Mouse (Mus musculus): ENCODE data around the gene E130308A19Rik. TPM values are rescaled to one million over a fixed set of nuclear protein-coding genes. Genes with fewer than 3 reads are reported as not detected.

E130308A19Rik gene
- total RNA-seq (2021), result 10 to 100 TPM; 11.7 to 14.7 TPM
- long read RNA-seq, full-length matches to known transcripts, result 2 of 4 reads
- long read RNA-seq, partial matches to known transcripts, result 0 of 4 reads
- long read RNA-seq, other reads (novel, unspliced or antisense), result 2 of 4 reads

DNA sequence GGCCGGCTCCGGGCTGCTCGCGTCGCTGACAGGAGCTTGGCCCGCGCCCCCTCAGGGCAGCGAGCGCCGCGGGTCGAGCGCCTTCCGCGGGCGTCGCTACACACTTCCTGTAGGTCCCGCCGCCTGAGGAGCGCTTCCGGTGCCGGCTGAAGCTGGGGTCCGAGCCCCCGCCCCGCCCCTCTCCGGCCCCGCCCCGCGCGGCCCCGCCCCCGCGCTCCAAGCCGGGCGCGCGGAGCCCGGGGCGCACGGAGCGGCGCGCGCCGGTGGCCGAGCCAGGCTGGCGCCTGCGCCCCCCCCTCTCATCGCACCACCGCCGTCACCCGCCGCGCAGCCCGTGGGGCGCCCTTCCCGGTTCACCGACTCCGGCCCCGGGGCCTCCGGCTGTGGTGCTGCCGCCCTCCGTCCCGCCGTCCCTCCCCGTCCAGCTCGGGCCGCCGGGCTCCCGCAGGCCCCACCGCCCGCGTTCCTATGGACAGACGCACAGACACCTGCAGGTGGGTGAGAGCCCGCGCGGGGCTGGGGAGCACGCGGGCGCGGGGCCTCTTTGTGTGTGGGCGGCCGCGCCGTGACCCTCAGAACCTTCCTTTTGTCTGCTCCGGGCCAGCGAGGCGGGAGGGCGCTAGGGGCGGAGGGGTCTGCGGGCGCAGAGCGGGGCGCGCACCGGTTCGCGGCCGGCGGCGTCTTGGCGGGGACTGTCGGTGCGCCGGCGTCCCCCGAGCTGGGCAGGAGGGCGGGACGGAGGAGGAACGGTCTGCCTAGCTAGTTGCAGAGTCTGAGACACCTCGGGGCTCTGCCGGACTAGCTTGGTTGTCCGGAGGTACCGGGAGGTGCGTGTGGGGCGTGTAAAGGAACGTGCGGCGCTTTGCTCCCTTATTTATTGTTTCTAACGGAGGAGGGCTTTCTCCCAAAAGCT is at the start of gene E130308A19Rik:
Gene E130308A19Rik, plus strand, starts transcription at position 214 of the 913 bp plus-strand sequence.
- DNase-seq (ENCODE audit: low spot score in 2 of 2), result peak; percentile 30 to 69

DNA sequence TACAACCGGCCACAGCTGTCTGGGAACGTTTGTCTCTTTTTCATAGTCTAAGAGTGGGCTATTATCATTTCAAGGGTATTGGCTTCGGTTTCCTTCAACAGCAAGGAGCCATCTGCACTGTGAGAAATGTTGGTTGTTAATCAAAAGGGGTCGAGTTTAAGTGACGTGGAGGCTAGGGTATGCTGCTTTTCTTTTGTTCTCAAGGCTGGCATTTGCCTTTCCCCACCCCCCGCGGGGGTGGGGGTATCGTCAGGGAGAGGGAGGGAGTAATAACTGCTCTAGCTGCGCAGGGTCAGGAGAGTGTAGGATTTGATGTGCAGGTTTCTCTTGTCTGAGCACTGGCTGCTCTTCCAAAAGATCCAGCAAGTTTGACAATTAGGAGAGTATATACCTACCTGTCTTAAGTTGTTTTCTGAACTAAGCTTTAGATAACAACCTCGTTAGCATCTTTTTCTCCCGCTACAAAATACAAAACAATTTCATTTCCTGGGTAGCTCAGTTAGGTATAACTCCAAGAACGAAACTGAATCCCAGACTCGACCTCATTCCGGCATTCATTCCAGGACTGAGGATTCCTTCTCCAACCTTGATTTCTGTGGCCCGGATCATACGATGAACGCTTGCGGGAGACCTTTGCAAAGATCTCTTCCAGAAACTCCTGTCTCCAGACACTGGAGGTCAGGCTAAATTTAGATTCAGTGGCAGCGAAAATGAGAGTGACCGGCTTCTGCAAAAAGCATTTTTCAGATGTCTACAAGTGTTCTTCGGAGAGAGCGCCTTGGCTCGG is 45.3 kb upstream of the E130308A19Rik start:
- peak; percentile 33 to 37 for DNase-seq (ENCODE audit: low spot score in 2 of 2)

DNA sequence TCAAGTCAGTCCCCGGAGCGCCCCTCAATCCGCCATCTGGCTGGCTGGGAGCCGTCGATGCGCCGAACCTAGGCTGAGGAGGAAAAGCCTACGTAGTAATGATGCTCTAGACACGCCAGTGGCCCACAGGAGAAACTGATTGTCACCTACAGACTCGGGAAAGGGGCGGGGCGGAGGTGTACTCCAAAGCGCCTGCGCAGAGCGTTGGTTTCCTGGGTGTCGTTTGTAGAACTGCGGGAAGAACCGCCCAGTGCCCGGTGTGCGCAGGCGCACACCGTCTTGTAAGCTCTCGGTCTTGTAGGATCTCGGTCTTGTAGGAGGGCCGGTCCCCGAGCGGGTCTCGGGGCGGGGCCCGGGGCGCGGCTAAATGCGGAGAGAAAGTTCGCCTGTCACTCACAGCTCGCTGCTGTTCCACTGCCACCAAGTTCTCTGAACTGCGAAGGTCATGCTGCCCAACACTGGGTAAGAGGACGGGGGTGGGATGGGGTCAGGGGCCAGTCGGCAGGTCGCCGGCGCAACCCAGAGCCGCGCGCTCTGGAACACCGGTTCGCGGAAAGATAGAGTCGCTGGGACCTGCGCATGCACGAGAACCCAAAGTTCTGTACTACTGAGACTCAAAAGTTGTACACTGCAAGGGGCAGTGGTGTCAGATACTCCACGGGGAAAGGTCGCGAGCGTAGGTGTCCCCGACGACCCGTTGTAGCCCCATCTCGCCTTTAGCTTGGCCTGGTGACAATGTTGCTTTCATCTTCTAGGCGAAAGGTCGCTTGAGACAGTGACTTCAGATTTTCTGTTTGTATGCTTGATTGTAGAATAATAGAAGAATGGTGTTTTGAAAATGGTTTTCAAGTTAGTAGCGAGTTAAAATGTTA is 44.5 kb upstream of the E130308A19Rik start, which contains the start of gene Hsdl2:
Gene Hsdl2, plus strand, starts transcription at position 250 of the 872 bp plus-strand sequence.
- DNase-seq (ENCODE audit: low spot score in 2 of 2), result peak; percentile 98 to 99

DNA sequence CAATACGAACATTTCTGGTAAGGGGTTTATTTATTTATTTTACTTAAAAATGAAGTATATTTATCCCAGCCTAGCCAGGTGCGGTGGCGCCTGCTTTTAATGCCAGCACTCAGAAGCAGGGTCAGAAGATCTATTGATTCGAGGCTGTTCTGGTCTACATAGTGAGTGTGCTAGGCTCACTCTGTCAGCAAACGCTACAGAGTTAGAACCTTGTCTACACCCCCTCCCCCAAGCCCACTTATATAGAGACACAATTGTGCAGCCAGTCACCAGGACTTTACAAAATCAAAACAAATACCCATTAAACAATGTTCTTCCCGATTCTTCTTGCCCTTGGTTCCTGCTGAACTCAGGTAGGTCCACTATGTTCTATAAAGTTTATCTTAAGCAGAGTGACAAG is 43.8 kb upstream of the E130308A19Rik start:
- DNase-seq (ENCODE audit: low spot score in 2 of 2), result no peak

DNA sequence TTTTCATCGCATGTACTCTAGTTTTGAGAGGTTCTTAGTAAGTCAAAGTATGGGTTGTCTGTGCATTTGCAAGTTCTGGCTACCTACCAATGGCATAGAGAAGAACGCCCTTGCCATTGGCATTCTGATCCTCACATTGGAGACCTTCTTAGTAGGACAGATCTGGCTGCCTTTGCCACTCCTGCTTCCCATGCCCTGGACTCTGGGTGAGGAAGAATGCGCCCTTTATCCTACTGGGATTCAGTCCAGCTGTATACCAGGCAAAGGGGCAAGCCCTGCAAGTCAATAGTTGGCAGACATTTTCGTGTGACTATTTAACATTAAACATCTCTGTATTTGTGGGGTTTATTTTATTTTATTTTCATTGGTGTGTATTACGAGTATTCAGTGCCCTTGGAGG is 40.9 kb upstream of the E130308A19Rik start:
- DNase-seq (ENCODE audit: low spot score in 2 of 2), result no peak

DNA sequence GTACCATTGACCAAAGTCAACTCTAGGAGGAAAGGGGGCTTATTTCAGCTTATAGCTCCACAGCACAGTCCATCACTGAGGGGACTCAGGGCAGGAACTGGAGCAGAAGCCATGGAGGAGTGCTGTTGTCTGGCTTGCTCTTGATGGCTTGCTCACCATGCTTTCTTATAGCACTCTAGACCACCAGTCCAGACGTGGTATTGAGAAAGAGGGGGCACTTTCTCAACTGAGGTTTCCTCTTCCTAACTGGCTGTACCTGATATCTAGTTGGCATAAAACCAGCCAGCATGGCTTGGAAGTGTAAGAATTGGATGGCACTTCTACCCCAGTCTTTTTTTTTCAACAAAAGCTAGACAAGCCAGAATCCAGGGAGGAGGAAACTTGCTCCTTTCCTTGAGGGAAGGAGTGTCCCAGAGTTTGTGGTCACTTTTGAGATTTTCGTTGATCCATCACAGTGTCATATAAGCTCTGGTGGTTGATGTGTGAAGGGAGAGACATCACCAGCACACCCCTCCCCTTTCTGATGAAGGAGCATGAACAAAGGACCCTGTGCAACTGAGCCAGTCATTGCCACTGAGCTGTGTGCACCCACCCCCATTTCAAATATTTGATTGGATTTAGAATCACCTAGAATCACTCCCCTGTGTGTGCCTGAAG is 38.7 kb upstream of the E130308A19Rik start:
- DNase-seq (ENCODE audit: low spot score in 2 of 2), result no peak

DNA sequence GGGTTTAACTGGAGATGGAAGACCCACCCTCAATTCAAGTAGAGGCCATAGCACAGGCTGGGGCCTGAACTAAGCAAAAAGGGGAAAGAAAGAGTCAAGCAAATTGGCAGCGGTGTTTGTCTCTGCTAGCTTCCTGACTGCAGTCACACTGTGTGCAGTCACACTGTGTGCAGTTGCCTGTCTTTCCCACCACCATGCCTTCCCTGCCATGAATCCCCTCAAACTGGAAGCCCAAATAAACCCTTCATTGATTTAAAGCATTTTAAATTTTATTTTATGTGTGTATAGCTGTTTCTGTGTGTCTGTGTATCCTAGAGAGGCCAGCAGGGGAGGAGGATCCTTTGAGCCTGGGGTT is 38.2 kb upstream of the E130308A19Rik start:
- DNase-seq (ENCODE audit: low spot score in 2 of 2), result no peak

DNA sequence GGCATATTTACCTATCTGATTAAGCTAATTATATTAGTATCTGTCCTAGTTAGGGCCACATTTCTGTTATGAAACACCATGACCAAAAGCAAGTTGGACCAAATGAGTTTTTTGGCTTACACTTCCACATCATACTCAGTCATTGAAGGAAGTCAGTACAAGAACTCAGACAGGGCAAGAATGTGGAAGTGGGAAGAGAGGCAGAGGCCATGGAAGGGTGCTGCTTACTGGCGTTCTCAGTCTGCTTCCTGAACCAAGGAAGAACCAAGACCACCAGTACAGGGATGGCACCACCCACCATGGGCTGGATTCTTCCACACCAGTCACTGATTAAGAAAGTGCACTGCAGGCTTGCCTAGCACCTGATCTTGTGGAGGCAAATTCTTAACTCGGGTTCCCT is 31.4 kb upstream of the E130308A19Rik start:
- no peak for DNase-seq (ENCODE audit: low spot score in 2 of 2)

DNA sequence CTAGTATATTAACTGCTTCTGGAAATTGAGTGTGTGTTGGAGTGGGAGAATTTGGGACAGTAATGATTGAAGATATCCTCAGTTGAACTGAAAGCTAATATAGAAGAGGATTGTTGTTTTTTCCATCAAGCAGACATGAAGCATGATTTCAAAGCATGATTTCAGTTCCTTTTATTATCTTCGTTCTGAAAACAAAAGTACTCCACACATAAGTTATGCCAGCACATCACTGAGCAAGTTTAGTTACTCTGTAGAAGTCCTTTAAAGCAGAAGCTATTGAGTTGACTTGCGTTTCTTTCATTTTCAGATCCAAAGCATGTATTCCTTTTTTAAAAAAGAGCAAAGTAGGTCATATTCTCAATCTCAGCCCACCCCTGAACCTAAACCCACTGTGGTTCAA is 29.5 kb upstream of the E130308A19Rik start:
- no peak for DNase-seq (ENCODE audit: low spot score in 2 of 2)

DNA sequence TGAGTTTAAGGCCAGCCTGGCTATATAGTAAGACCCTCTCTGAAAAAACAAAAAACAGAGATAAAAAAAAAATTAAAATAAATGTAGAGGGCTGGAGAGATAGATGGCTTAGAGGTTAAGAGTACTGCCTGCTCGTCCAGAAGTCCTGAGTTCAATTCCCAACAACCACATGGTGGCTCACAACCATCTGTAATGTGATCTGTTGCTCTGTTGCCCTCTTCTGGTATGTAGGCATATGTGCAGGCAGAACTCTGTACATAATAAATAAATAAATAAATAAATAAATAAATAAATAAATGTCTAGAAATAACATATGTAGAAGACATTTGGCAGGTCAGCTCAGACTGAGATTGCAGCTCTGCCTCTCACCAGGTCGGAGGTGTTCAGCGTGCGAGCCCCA is 23.3 kb upstream of the E130308A19Rik start:
- no peak for DNase-seq (ENCODE audit: low spot score in 2 of 2)

DNA sequence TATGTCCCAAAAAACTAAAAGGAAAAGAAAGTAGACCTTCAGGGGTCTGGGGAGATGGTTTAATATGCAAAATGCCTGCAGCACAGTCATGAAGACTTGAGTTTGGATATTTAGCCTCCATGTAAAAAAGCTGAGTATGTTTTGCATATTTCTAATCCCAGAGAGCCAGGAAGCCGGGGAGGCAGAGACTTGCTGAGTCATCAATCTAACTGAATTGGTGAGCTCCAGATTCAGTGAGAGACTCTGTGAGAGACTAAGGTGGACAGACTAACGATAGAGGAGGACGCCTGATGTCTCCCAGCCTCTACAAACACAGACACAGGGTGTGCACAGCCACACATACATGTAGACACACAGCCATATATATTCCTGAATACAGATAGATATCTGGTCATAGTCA is 21.1 kb upstream of the E130308A19Rik start:
- no peak for DNase-seq (ENCODE audit: low spot score in 2 of 2)

DNA sequence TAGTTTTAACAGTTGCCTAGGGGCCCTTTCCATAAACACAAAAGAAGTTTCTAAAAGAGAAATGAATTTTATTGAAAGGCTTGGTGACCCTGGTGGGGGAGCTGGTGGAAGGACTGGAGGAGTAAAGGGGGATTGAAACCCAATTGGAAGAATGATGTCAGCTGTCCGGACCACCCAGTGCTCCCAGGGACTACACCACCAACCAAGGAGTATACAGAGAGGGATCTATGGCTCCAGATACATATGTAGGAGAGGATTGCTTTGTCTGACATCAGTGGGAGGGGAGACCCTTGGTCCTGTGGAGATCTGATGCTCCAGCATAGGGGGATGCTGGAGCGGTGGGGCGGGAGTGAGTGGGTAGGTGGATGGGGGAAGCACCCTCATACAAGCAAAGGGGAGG is 20.5 kb upstream of the E130308A19Rik start:
- DNase-seq (ENCODE audit: low spot score in 2 of 2), result no peak

DNA sequence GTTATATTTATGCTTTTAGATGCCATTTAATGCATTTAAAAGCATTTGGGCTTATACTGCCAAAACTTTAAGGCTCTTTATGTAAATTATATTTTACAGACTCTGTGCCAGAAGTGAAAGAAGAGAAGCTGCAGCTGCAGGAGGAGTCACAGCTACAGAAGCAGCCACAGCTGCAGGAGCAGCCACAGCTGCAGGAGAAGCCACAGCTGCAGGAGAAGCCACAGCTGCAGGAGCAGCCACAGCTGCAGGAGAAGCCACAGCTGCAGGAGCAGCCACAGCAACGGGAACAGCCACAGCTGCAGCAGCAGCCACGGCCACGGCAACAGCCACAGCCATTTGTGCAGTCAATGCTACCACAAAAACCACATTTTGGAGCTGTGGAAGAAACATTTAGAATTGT is 15.6 kb upstream of the E130308A19Rik start:
- DNase-seq (ENCODE audit: low spot score in 2 of 2), result no peak

DNA sequence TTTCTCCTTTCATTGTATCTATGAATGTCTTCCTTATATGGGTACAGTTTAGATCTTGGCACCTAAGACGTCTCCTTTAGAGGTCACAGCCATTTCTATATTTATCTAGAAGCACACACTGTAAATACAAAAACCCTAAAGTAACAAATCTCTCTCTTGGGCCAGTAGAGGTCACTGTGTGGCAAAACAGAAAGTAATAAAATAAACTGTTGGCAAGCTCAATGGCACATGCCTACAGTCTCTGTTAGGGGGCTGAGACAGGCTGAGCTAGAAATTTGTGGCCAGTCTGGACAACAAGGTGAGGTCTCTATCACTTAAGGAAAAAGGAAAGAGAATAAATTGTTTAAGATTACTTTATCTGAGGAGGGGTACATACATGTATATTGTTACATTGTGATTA is 11.0 kb upstream of the E130308A19Rik start:
- peak in 1 of 2 experiments; percentile 39 for DNase-seq (ENCODE audit: low spot score in 2 of 2)

DNA sequence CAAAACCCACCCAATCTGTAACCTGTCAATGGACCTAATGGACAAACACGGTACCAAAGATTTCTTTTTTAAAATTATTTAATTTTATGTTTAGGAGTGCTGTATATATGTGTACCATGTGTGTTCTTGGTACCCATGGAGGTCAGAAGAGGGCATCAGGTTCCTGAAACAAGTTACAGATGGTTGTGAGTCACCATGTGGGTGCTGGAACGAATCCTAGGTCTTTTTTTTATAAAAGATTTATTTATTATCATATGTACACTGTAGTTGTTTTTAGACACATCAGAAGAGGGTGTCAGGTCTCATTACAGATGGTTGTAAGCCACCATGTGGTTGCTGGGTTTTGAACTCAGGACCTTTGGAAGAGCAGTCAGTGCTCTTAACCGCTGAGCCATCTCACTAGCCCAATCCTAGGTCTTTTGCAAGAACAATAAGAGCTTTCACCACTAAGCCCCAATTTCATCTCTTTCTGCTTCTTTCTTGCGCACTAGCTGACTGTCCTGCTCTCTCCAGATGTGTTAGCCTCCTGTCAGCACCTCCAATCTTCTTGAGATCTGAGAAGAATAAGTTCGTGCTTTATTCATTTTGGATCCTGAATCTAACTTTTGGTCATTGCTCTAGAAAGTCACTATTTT is 6.3 kb upstream of the E130308A19Rik start:
- DNase-seq (ENCODE audit: low spot score in 2 of 2), result no peak

DNA sequence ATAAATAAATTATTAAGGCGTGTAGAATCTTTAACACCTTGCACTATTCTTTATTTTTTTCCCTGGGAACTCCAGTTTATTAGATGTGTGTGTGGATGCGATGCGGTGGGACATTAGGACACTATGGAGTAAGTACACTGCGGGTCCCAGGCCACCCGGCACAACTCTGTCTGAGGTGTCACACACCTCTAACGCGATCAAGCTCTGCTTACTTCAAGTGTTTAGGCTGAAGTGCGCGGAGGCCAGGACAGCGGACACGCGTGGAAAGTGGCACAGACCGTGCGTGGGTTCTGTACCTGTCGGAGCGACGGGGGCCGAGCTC is 374 bp upstream of the E130308A19Rik start:
- no peak for DNase-seq (ENCODE audit: low spot score in 2 of 2)

DNA sequence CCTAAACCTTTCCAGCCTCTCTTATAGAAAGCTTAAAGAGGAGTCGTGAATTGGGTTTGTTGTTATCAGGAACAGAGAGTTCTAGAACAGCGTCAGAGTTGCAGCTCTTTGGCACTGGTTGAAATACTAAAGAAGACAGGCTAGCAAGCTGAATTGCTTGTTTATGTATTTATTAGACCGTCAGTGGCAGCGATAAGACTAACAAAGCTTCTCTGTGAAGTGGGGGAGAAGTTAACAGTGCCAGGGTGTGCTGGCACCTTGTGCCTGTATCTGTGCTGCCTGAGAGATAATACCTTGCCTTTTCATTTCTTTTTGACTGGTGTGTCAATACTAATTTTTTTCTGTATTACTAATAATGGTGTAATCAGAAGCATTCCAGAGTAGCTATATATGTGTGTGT is 2.2 kb downstream of the E130308A19Rik start:
- no peak for DNase-seq (ENCODE audit: low spot score in 2 of 2)

DNA sequence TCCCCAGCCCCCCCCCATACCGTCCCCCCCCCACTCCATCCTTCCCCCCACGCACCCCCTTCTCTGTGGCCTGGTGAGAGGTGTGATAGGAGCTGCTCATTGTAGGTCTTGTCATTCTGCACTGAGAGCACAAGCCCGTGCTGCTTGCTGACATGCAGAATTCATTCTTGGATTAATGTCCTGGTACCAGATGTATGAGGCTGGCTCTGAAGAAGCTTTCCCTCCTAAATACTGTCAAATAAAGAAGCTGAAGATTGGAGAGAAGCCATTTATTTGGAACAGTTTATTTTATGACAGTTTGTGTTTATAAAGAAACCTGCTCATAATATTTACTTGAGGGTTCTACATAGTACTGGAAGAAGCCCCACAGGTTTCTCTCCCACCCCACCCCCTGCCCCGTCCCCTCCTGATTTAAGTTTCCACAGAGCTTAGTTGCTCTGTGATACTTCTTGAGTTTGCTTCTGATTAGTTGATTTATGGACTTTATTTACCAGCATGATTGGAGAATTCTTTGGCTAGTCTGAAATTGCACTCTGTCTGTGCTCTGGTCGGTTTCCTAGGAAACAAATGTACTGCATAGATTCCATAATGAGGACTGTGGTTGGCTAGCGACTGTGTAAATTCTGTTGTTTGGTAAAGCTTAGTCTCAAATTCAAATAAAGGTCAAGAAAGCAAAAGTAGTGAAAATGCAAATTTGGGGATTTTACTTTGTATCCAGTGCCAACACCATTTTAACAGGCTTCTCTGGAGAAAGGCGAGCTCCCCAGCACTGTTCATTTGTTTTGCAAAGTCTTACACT is 3.3 kb downstream of the E130308A19Rik start:
- no peak for DNase-seq (ENCODE audit: low spot score in 2 of 2)

DNA sequence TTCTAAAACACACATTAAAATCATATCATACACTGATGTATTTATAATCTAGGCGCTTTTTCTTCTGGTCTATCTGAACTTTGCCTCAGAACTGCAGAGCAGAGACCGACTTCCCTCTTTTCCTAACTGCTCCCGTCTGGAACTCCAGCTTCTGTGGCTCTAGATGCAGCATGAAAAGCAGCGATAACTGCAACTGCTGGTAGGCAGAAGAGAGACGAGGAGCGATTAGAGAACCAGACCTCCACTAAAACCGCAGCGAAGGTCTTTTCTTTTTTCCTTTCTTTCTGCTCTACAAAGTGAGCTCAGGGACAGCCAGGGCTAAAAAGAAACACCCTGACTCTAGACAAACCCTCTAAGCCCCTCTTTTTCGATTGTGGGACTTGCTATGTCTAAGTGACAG is 4.1 kb downstream of the E130308A19Rik start:
- DNase-seq (ENCODE audit: low spot score in 2 of 2), result no peak

All from layer of hippocampus, adult 18-20 months (tissue).